Mouse (Mus musculus) natural killer cell, adult 2 months (primary cell): Measurements from ENCODE around the gene Ndp.

ENCODE experiments used
- DNase-seq, 2 experiments: peaks; one replicate each; pipeline ENCODE4 v3.0.0; 2022; ENCODE audit warnings: low spot score in 2 of 2

Gene Ndp

GRCm38 (mm10) chrX:16911241-16911873 is at the start of gene Ndp:
TSS of gene Ndp (minus strand) at chrX:16911774.
- no peak for DNase-seq

- DNase-seq, result no peak
These were observed 43.2 kb upstream of the Ndp start for GRCm38 (mm10) chrX:16954767-16955166.

GRCm38 (mm10) chrX:16918006-16918405 is 6.4 kb upstream of the Ndp start:
- no peak for DNase-seq

DNA sequence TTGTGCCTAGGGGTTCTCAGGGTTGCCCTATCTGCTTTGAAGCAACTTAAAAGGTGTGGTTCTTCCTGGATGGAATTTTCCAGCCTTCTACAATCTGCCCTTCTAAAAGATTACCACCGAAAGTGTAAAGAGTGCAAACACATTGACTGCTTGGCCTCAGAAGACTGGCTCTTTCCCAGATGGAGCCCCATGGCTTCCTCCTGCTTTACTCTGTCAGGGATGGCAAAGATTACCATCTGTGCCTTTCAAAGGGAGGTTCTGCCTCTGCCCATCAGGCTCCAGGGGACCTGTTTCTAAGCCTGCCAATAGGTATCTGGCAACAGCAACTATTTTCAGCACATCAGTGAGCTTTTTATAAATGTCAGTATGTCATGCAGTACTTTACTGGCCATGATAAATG is 1.5 kb upstream of the Ndp start:
- DNase-seq, result no peak

DNA sequence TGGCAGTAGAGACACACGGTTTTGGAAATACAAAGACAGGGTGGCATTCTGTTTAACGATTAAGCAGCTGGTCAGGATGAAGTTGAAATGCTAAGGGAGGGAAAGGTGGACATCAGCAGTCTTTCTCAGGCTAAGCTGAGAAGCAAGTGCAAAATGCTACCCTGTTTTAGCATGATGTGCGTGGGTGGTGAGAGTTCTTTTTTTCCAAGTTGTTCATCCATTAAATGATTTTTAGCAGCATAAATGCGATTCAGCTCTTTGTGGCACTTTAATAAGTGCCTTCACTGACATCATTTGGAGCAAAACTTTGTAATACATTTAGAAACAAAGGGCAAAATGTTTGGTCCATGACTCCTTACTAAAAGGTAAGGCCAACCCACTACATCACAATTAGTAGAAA is 337 bp upstream of the Ndp start:
- no peak for DNase-seq

DNA sequence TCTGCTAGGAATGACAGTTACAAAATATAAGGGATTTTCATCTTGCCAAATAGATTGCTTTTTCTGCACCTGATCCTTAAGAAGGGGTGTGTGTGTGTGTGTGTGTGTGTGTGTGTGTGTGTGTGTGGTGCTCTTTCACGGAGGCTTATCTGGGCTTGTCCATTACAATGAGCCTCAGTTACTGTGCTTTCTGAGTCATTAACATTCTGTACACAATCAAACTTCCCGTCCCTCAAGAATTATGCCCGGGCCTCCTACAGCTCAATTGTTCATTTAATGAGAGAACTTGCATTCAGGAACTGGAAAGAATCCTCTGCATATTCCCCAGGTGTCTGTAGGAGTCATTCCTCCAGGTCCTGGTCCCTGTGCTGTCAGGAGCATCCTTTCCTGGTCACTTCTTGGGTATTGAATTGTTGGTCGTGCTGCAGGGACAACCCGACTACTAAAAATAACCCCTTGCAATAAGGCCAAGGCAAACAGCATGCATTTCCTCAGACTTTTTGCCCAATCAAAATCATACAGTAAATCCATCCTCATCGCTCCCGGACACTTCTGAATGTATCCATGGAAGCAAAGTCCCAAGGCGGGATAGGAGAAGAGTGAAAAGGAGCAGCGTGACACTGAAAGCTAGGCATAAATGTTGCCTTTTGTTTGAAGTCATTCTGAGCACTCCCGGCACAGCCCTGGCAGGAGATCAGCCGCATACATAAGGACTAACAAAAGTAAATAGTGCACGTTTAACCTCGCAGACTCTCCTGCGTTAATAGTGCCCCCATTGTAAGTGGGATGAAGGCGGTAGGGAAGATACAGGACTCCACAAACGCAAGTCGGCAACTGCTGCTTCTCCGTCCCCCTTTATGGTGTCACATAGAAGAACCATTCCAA is 1.1 kb downstream of the Ndp start:
- DNase-seq, result no peak

GRCm38 (mm10) chrX:16908652-16909051 is 2.9 kb downstream of the Ndp start:
- DNase-seq, result no peak

GRCm38 (mm10) chrX:16907554-16907953 is 4.0 kb downstream of the Ndp start:
- DNase-seq, result no peak

DNA sequence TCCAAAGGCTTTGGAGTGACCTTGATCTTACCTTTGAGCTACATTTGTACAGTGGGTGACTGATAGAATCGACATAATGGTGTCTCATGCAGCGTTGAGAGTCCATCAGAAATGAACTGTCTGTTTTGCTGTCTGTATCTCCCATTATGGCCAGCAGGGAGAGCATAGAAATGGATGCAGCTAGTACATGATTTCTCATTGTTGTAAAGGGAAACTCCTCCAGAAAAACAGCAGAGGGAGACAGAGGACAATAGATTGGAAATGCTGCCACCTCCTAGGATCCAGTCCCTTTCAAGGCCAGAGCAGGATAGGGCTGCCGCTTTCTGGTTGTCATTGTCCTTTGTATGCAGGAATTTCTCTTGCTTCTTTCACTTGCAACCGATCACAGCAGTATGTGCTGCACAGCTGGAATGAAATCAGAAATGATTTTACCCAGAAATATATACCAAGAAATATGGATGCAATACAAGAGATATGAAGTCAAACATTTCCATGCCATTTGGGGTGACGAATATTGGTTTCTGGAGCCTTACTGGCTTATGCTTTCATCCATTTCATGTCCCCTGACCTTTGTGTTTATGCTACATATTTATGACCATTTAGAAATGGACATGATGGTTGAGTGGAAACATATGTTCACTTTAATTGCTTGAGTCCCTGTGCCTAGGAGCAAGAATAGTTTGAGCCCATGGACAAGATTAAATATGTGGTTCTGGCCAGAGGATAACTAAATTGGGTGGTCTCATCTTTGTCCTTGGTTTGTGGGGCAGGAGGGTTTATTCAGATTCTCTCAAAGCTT is 17.0 kb downstream of the Ndp start:
- DNase-seq, result no peak

DNA sequence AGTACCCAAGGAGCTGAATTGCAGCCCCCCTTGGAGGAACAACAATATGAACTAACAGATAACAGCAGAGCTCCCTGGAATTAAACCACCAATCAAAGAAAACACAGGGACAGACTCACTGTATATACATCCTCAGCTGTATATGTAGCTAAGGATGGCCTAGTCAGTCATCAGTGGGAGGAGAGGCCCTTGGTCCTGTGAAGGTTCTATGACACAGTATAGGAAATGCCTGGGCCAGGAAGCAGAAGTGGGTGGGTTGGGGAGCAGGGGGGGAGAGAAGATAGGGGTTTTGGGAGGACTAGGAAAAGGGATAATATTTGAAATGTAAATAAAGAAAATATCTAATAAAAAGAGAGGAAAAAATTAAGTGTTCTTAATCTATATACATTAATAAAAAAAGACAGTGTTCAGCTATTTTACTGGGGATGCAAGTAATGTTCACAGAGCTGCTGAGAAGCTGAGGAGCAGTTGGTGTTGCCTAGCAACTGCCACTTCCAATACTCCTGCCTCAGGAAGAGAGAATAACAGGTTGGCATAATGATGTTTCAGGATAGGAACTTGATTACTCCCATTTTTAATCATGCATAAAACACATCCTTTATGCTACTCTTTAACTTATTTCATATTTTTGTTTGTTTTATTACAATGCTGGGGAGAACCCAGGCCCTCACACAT is 43.8 kb downstream of the Ndp start:
- DNase-seq, result no peak

- no peak for DNase-seq
These were observed 51.3 kb downstream of the Ndp start for GRCm38 (mm10) chrX:16860244-16860643.

DNA sequence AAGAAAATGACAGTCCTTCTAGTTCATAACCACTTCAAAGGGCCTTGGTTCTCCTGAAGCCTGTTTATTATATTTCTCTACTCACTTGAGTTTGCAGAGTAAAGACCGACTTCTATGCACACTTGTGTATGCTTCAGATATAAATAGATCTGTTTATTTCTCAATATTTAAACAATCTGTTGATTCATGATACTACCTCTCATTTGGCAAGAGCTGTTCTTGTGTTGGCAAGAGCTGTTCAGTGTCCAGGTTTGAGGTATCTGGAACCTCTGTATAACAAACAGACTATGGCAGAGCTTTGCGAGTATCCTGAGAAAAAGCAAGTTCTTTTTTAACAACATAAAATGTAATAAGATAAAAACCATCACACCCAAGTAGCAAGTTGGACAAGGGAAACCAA is 65.5 kb downstream of the Ndp start:
- no peak for DNase-seq

- no peak for DNase-seq
These were observed 70.1 kb downstream of the Ndp start for GRCm38 (mm10) chrX:16841443-16841842.

GRCm38 (mm10) chrX:16837293-16837692 is 74.3 kb downstream of the Ndp start:
- no peak for DNase-seq

DNA sequence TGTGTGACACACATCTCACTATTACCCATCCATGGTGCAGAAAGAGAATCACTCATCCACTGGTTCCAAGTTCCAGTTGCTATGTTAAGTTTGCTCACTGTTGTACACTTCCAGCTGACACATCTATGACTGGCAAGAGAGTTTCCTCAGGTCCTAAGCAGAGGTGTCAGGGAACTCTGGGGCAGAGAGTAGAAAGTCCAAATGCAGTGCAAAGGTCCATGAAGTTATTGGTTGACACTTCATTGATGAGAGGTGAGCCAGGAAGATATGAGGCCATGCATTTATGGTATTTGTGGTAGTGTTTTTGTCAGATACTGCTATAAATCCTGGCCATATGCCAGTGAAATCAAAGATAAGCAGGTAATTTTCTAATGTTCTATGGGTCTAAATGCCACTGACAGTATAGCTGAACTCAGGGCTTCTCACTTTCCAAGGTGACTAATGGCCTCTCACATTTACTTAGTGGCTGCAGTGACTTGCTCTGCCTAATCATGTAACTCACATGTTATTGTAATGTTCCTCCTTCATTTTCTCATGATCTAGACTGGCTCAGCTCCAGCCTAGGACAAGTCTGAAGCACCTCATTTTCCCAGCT is 75.0 kb downstream of the Ndp start:
- no peak for DNase-seq
